Mouse (Mus musculus): Measurements from ENCODE around the gene Sub1. TPM values are rescaled to one million over a fixed set of nuclear protein-coding genes. Genes with fewer than 3 reads are reported as not detected.

Gene Sub1
- polyA plus RNA-seq, 1 experiment from 2014 or later, result 697 TPM

GRCm38 (mm10) chr15:11949490-11949889 lies 47.3 kb downstream of the Sub1 start:
- no peak overlapping the region for H3K27ac ChIP-seq
- no peaks in the 10 kb centered on the region for H3K9me3 ChIP-seq
- no peaks in the 10 kb centered on the region for H3K4me1 ChIP-seq (replicated peaks)
- DNase-seq (ENCODE audit: low spot score), result no peak
- H3K27me3 ChIP-seq (ENCODE audit: insufficient read depth, poor library complexity, severe bottlenecking), result no peaks in the 10 kb centered on the region
- no peak overlapping the region for H3K4me3 ChIP-seq
- H3K36me3 ChIP-seq, result no peaks in the 10 kb centered on the region
- 90% methylated on average over 3 of the region's 3 CpGs for WGBS

GRCm38 (mm10) chr15:11940855-11941254 lies 55.9 kb downstream of the Sub1 start:
- Histone ChIP-seq H3K4me3 (no peak overlapping the region), H3K27me3 (ENCODE audit: insufficient read depth, poor library complexity, severe bottlenecking) (no peaks in the 10 kb centered on the region), H3K36me3 (no peaks in the 10 kb centered on the region), H3K4me1 (replicated peaks) (peaks cover 6% of the 10 kb centered on the region; the same call in 1 of the 2 replicates), H3K9me3 (no peaks in the 10 kb centered on the region), H3K27ac (no peak overlapping the region)
- 61% methylated on average over 5 of the region's 5 CpGs for WGBS
- DNase-seq (ENCODE audit: low spot score), result no peak

Other genes with a start within 250 kb of the Sub1 start
- gene Npr3, start 89.7 kb downstream of the Sub1 start, polyA plus RNA-seq (2016; fragmentation: Nextera tagmentation; extraction: Ambion mirVana), result 3.1 and 3.7 TPM in 2 replicates
- 128 and 142 TPM in 2 replicates for gene Zfr, start 120.8 kb upstream of the Sub1 start, polyA plus RNA-seq (2016; fragmentation: Nextera tagmentation; extraction: Ambion mirVana)
- 15.1 and 17.9 TPM in 2 replicates for gene Mtmr12, start 208.0 kb upstream of the Sub1 start, polyA plus RNA-seq (2016; fragmentation: Nextera tagmentation; extraction: Ambion mirVana)